Mouse (Mus musculus) adrenal gland, adult 18-20 months (tissue): ENCODE measurements around the gene Rad1. TPM values are rescaled to one million over a fixed set of nuclear protein-coding genes. Genes with fewer than 3 reads are reported as not detected.
"Not testable (repeated sequence)": the region's sequence is repeated elsewhere in the genome, so short reads cannot be mapped to it uniquely, and the experiment has no call there.

Experiments used
- DNase-seq, 2 experiments: peaks; one replicate each; pipeline ENCODE4 v3.0.0; 2021 to 2022; ENCODE audit warnings: low spot score in 2 of 2
- long read RNA-seq, 2 experiments: library from polyadenylated mRNA; stranded (forward); transcript quantifications; one replicate each; pipeline ENCODE4 v2.0.0; 2021
- total RNA-seq, 2 experiments: library from RNA; stranded (reverse); gene quantifications; 1 replicate in 1 of 2; 2 replicates in 1 of 2; pipeline ENCODE4 v1.2.3; 2021

Gene Rad1
- 10 to 100 TPM; 12.0 to 15.3 TPM for total RNA-seq
- long read RNA-seq, experiment 1, partial matches to known transcripts: 1 of 8 reads
- long read RNA-seq, experiment 1, other reads (novel, unspliced or antisense): 6 of 8 reads
- long read RNA-seq, experiment 2, transcript Rad1-201 (6 exons, 1,514 nt): major isoform, 13 of 28 reads
- long read RNA-seq, experiment 2, partial matches to known transcripts: 1 of 28 reads
- long read RNA-seq, experiment 2, other reads (novel, unspliced or antisense): 14 of 28 reads

DNA sequence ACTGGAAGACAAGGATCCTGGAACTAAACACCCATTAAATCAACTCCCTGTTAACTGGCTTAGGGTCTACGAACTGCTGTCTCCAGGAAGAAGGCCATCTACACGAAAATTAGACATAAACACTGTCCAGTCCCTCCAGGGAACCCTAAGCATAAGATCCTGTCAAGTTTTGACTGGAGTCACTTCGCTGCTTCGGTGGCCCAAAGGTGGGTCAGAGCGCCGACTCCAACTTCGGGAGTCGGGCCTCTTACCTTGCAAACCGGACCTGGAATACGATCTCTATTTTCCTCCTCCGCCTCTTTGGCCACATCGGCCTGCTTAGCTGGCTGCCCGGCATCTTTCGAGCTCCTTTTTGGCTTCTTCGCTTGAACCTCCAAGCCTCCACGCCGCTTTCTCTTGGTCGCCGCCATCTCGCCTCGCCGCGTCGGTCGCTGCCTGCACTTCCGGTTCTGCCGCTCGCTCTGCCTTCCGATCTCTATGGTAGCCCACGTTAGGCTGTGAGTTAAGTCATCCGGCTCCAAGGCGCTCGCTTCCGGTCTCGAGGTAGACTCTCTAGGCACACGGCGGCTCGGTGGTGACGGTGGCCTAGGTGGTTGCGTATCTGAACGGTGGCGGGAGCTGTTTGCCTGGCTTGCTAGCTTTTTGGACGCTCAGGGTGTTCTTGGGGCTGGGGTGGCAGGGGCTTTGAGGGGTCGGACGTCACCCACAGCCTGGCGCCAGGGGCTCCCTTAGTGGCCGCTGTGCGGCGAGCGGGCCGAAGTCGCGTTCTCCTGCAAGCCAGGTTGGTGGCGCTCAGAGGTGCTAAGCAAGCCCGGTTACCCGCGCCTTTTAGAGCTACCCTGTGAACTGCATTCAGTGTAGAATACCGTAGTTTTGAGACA, at the start of gene Rad1, which contains the start of gene Brix1:
Gene Rad1, plus strand, starts transcription at position 535 of the 881 bp plus-strand sequence.
Gene Brix1, minus strand, starts transcription at position 464 of the 881 bp plus-strand sequence.
- peak; percentile 79 to 85 for DNase-seq

- no peak for DNase-seq
Observed at GRCm38 (mm10) chr15:10436893-10437292, 48.9 kb upstream of the Rad1 start.

GRCm38 (mm10) chr15:10439963-10440362, 45.9 kb upstream of the Rad1 start:
- DNase-seq: no peak

GRCm38 (mm10) chr15:10441493-10441892, 44.3 kb upstream of the Rad1 start:
- no peak for DNase-seq

- DNase-seq: no peak
Observed at GRCm38 (mm10) chr15:10442275-10442674, 43.5 kb upstream of the Rad1 start.

DNA sequence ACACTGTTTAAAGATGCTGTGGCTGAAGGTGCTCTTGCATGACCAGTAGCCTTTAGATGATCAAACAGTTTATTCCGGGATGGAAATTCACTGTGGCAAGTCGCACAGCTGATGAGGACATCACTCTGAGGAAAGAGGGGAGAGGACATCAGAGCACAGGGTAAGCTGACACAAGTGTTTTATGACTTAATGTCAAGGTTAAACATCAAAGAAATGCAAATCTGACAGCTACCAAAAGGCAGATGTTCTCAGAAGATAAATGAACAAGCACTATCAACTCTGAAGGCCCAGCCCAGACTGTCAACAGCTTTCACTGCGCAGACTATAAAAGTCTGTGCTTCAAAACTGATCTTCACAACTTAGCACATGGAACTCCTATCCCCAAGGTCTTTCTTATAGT, 38.7 kb upstream of the Rad1 start:
- no peak for DNase-seq

- no peak for DNase-seq
Observed at GRCm38 (mm10) chr15:10460986-10461385, 24.8 kb upstream of the Rad1 start.

DNA sequence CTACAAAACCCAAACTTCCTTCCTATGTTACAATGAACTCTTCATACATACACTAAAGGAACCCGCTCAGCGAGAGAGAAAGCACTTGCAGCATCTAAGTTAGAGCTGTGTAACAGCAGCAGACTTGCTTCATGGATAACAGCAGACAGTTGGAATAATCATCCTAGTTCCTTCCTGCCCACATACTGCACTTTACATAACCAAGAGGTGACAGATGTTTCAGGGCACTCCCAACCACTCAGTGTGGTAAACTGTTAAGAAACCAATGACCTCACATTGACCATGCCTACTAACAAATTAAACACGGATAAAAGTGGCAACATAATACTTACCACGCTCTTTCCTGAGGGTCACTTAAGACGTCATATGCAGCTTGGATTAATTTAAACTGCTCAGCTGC, 22.3 kb upstream of the Rad1 start:
- no peak for DNase-seq

DNA sequence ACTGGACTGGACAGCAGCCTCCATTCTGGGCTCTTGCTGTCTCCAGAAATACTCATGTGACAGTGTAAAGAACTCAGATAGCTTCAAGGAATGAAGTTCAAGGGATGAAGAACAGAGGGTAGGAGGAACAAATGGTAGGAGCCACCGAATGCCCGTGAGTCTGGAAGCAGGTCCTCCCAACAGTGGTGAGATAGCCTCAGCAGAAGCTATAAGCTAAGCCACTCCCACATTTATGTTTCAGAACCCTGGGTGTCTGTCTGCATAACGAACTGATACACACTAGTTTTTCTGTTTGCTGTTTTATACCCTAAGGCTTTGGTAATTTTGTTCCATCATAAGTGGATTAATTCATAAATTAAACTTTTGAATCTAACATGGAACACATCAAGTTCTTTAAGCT, 21.1 kb upstream of the Rad1 start:
- no peak for DNase-seq

- DNase-seq: no peak
Observed at GRCm38 (mm10) chr15:10468761-10469160, 17.1 kb upstream of the Rad1 start.

DNA sequence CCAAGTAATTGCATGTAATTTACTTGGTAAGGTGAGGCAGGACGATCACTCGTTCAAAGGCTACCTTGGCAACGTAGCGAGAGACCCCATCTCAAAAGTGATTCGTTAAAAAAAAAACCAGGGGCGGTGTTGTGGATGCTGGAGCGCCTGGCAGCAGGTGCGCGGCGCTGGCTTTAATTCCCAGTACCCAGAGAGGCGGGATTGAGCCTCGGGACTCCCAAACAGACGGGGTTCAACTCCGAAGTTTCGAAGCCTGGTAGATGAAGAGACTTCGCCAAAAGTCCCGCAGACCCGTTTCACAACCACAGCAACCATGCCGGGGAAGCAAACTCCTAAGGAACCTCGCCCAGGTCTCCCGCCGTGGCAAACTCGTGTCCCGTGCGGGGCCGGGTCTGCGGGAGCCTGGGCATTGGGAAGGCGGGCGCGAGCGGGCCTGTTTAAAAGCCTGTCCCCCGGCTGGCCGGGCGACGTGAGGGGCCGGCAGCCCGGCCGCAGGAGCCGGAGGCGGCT, 16.1 kb upstream of the Rad1 start:
- DNase-seq: peak in 1 of 2 experiments; percentile 59

- DNase-seq: peak; percentile 80 to 84
Observed at GRCm38 (mm10) chr15:10470151-10470831, 15.5 kb upstream of the Rad1 start, which contains the start of gene Dnajc21. Gene Dnajc21 (minus strand): TSS chr15:10470516.

- DNase-seq: no peak
Observed at GRCm38 (mm10) chr15:10470941-10471340, 14.9 kb upstream of the Rad1 start.

- no peak for DNase-seq
Observed at GRCm38 (mm10) chr15:10486365-10486839, 584 bp downstream of the Rad1 start.

GRCm38 (mm10) chr15:10487246-10487645, 1.4 kb downstream of the Rad1 start:
- DNase-seq: no peak

DNA sequence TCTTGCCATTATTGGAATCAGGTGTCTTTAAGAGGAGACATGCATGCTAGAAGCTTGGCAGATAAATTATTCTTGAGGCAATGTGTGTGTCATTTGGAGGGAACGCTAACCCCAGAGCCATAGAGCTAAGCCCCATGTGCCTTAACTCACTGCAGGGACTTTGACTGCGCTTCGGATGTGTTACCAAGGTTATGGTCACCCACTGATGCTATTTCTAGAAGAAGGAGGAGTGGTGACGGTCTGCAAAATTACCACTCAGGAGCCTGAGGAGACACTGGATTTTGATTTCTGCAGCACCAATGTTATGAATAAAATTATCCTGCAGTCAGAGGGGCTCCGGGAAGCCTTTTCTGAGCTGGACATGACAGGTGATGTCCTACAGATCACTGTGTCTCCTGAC, 4.3 kb downstream of the Rad1 start:
- DNase-seq: no peak

GRCm38 (mm10) chr15:10495944-10496343, 10.1 kb downstream of the Rad1 start:
- no peak for DNase-seq

GRCm38 (mm10) chr15:10496696-10497095, 10.9 kb downstream of the Rad1 start:
- DNase-seq: not testable (repeated sequence)

DNA sequence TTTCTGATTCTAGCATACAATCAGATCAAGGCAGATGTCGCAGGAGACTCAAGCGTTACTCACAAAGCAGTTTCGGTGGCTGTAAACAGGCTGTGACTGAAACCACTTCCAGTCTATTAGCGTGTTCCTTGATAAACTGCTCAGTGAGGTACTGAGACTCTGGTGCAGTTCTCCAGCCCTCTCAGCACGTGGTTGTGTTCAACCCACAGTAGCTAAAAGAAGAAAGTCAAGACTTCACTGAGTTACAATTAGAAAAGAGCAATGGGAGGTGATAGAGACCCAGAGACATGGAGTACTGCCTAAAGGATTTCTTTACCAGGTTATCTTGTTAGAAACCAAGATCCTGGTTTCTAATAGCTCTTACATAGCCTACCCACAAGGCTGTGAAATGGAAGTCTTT, 13.8 kb downstream of the Rad1 start:
- no peak for DNase-seq

DNA sequence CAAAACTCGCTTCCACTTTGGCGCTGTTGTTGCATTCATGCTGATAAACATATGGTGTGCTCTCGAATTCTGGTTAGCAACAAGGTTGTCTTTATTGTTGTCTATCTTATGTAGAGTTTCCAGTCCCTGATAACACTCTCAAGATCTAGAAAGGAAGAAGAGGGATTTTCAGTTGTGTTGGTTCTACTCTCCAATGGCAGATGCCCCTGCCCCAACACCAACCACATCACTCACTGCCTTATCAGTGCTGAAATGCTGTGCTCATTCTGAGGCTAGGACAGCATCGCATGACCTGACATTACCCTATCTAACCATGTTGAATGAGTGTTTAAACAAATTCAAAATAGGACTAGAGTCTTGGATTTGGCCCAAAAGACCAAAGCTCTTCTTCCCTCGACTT, 14.2 kb downstream of the Rad1 start:
- DNase-seq: no peak
